Mouse (Mus musculus) brain, embryonic 14.5 days (tissue): ENCODE results near the gene Twf1.

Experiments used
- CTCF ChIP-seq: fragments of 200-500 bp; IDR thresholded peaks from 2 replicates; pipeline ENCODE4 v1.5.1; 2012; ENCODE audit warnings: inconsistent platforms, mild to moderate bottlenecking, moderate library complexity, borderline replicate concordance; ENCODE audit not compliant: insufficient read depth, insufficient read length; ENCODE audit errors: extremely low read depth
- POLR2A ChIP-seq: fragments of 200-500 bp; IDR thresholded peaks from 2 replicates; pipeline ENCODE4 v1.6.1; 2012; ENCODE audit warnings: mild to moderate bottlenecking, inconsistent platforms, borderline replicate concordance; ENCODE audit not compliant: poor library complexity, insufficient read depth, insufficient read length, severe bottlenecking; ENCODE audit errors: extremely low read depth

DNA sequence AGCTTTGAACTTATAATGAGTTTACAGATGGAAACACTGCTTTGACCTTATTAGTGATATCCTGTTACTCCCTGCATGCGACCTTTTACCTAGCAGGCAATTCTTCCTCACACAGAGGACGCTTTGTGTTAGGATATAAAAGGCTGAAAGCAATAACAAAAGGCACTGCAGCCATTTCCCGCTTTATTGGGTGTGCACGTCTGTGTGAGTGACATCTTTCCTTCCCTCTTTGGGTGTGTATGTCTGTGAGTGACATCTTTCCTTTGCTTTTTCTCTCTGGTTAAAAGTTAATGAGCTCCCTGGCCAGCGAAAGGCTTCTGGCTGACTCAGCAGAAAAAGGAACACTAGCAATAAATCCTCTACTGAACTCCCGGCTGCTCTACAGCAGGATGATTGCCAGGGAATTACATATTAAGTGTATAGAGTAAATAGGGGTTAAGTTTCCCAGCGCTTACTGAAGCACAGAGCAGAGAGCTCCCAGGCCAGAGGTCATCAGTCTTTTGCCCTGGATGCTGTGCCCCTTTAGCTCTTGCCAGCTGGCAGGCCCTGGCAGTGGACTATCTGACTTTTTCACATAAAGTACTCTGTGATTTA, 7.6 kb downstream of the Twf1 start:
- TF ChIP-seq CTCF (no peak), POLR2A (no peak)
